Mouse (Mus musculus) heart, embryonic 14.5 days (tissue): ENCODE measurements around the gene Polrmt. TPM values are rescaled to one million over a fixed set of nuclear protein-coding genes. Genes with fewer than 3 reads are reported as not detected.
A peak's percentile ranks its signal among the peaks of the same experiment; 100 is the strongest.

Source experiments
- ATAC-seq: fragments of 200-750 bp; cut with Nextera tagmentation; 2 replicates; pipeline ENCODE4 v1.8.0; 2017; ENCODE audit warnings: low read depth, moderate TSS enrichment; ENCODE audit not compliant: insufficient number of reproducible peaks, insufficient read depth, low FRiP score
- H3K27ac ChIP-seq, 2 experiments: fragments of 200-500 bp in 1 of 2; fragments of 300-500 bp in 1 of 2; sonication (generic) in 1 of 2; replicated peaks in 1 of 2; 2 replicates each; pipeline ENCODE4 v1.5.1; 2012 to 2014; ENCODE audit warnings: low read depth in 2 of 2, low read length in 2 of 2, control low read depth in 1 of 2, mild to moderate bottlenecking in 1 of 2, mixed read lengths in 1 of 2; ENCODE audit not compliant: control insufficient read depth in 1 of 2, insufficient read depth in 1 of 2
- H3K27me3 ChIP-seq: fragments of 300-500 bp; sonication (generic); 2 replicates; pipeline ENCODE4 v1.6.1; 2014; ENCODE audit warnings: mild to moderate bottlenecking, low read length, control low read depth; ENCODE audit not compliant: control insufficient read depth, insufficient read depth
- H3K36me3 ChIP-seq: fragments of 300-500 bp; sonication (generic); 2 replicates; pipeline ENCODE4 v1.6.1; 2014; ENCODE audit warnings: mild to moderate bottlenecking, control low read depth, low read length, mixed read lengths; ENCODE audit not compliant: control insufficient read depth, insufficient read depth
- H3K4me1 ChIP-seq, 2 experiments: fragments of 200-500 bp in 1 of 2; fragments of 300-500 bp in 1 of 2; sonication (generic) in 1 of 2; 2 replicates each; pipeline ENCODE4 v1.6.1; 2012 to 2014; ENCODE audit warnings: low read length in 2 of 2, control low read depth in 1 of 2, mixed read lengths in 1 of 2; ENCODE audit not compliant: control insufficient read depth in 2 of 2, insufficient read depth in 2 of 2
- H3K4me2 ChIP-seq: fragments of 300-500 bp; sonication (generic); 2 replicates; pipeline ENCODE4 v1.6.1; 2014; ENCODE audit warnings: mild to moderate bottlenecking, low read length
- H3K4me3 ChIP-seq, 2 experiments: fragments of 200-500 bp in 1 of 2; fragments of 300-500 bp in 1 of 2; sonication (generic) in 1 of 2; 2 replicates each; pipeline ENCODE4 v1.5.1; 2012 to 2014; ENCODE audit warnings: low read length in 2 of 2, mild to moderate bottlenecking in 2 of 2, control low read depth in 1 of 2, low read depth in 1 of 2, moderate library complexity in 1 of 2; ENCODE audit not compliant: control insufficient read depth in 1 of 2, insufficient read depth in 1 of 2
- H3K9ac ChIP-seq: fragments of 300-500 bp; sonication (generic); 2 replicates; pipeline ENCODE4 v1.6.1; 2014; ENCODE audit warnings: mild to moderate bottlenecking, low read length
- H3K9me3 ChIP-seq: fragments of 300-500 bp; sonication (generic); 2 replicates; pipeline ENCODE4 v1.6.1; 2016; ENCODE audit warnings: low read length, control low read depth; ENCODE audit not compliant: control insufficient read depth
- WGBS: fragments of 180-500 bp; shearing (Covaris S2); extraction: QIAGEN DNeasy Blood & Tissue Kit; methylation state at CpG from one replicate; pipeline ENCODE4 v1.1.7; 2014; 5-methylcytosine and 5-hydroxymethylcytosine counted together
- polyA plus RNA-seq: library from polyadenylated mRNA; unstranded; fragments of >200 nt; fragmentation: Nextera tagmentation; extraction: Ambion mirVana; gene quantifications from 2 replicates; pipeline ENCODE4 v1.2.1, GENCODE M21; 2014

Gene Polrmt
- polyA plus RNA-seq, 1 experiment from 2014 or later, result 27.4 TPM

- Histone ChIP-seq H3K27ac (no peak overlapping the region), H3K4me3 (no peak overlapping the region), H3K9me3 (no peaks in the 10 kb centered on the region), H3K4me1 (peaks cover 3 to 9% of the 10 kb centered on the region in 2 experiments; a peak in 3 of 4 replicates), H3K4me2 (no peak overlapping the region), H3K9ac (no peak overlapping the region), H3K36me3 (peaks cover 12% of the 10 kb centered on the region), H3K27me3 (no peaks in the 10 kb centered on the region)
- whole genome bisulfite sequencing, result 72% methylated on average over 6 of the region's 6 CpGs
- ATAC-seq, result no peak
Measured at GRCm38 (mm10) chr10:79748496-79748895, 2.1 kb upstream of the Polrmt start.

DNA sequence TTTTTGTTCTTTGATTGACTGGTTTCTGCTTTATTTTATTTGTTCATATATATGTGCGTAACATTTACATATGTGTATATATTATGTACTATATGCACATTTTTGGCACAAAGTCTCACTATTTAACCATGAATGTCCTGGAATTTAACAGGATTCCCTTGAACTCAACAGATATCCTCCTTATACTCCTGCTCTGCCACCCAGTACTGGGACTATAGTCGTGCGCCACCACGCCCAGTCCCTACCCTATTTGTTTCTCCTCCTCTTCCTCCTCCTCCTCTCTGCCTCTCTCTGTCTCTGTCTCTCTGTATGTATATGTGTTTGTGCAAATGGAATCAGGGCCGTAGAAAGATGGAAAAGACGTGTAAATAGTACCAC is 382 bp upstream of the Polrmt start:
- peak overlapping the region; percentile 55; the same call in 1 of the 2 replicates for H3K9ac ChIP-seq
- peak; percentile 48; the same call in 1 of the 2 replicates for ATAC-seq

DNA sequence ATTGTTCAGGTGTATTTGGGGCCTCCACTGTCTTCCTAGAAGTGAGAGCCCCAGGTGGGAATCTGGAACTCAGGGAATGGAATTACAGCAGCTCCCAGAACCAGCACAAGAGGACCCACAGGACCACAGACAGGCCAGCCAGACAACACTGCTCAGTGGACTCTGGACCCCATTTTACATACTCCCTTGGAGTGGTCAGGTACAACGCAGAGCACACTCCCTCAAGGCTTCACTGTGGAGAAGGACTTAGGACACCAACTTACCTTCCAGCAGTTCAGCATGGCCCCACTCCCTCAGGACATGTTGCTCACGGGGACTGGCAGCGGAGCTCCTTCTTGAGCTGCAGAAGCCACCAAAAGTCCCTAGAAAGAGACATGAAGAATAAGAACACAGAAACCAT is 970 bp downstream of the Polrmt start:
- ATAC-seq, result no peak
- peaks cover 6% of the 10 kb centered on the region for H3K9me3 ChIP-seq
- H3K36me3 ChIP-seq, result peaks cover 42% of the 10 kb centered on the region
- H3K4me1 ChIP-seq, result peaks cover 3 to 9% of the 10 kb centered on the region in 2 experiments; a peak in 3 of 4 replicates
- H3K9ac ChIP-seq, result peak overlapping the region; percentile 77; the same call in 1 of the 2 replicates
- H3K4me3 ChIP-seq, result peak overlapping the region in 1 of 2 experiments; percentile 65; a peak in 1 of 4 replicates
- H3K27ac ChIP-seq, result no peak overlapping the region
- no peaks in the 10 kb centered on the region for H3K27me3 ChIP-seq
- peak overlapping the region; percentile 79 for H3K4me2 ChIP-seq
- WGBS, result 78% methylated on average over 3 of the region's 3 CpGs

More for the DNA sequence above, 382 bp upstream of the Polrmt start:
- Histone ChIP-seq H3K4me2 (peak overlapping the region; percentile 79), H3K4me3 (peak overlapping the region in 1 of 2 experiments; percentile 8; a peak in 1 of 4 replicates), H3K4me1 (peaks cover 3 to 9% of the 10 kb centered on the region in 2 experiments; a peak in 3 of 4 replicates), H3K9me3 (no peaks in the 10 kb centered on the region), H3K27ac (no peak overlapping the region), H3K27me3 (no peaks in the 10 kb centered on the region), H3K36me3 (peaks cover 29% of the 10 kb centered on the region)
- 20% methylated on average over 6 of the region's 6 CpGs for WGBS

GRCm38 (mm10) chr10:79743650-79744365 is 2.6 kb downstream of the Polrmt start:
- no peak overlapping the region for H3K27ac ChIP-seq
- peaks cover 58% of the 10 kb centered on the region for H3K36me3 ChIP-seq
- no peaks in the 10 kb centered on the region for H3K27me3 ChIP-seq
- no peak overlapping the region for H3K4me3 ChIP-seq
- no peak for ATAC-seq
- peaks cover 22% of the 10 kb centered on the region for H3K9me3 ChIP-seq
- no peak overlapping the region for H3K9ac ChIP-seq
- H3K4me2 ChIP-seq, result no peak overlapping the region
- 92% methylated on average over 15 of the region's 15 CpGs for WGBS
- peaks cover 3 to 9% of the 10 kb centered on the region in 2 experiments; a peak in 3 of 4 replicates for H3K4me1 ChIP-seq

DNA sequence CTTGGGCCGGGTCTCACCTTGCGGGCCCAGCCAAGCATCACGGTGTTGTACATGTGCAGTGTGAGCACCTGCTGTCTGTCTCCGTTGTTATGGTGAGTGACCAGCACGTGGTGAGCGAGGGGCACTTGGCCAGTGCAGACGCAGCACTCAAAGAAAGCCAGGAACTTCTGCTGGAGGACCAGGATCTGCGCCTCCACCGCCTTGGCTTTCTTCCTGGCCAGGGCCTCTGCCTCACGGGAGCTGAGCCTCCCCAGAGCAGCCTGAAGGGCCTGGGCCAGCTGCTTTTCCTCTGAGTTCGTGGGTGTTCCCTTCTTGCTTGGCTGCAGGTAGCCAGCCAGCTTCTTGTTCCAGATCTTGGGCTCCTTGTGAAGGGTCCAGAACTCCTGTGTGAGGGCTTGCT is 3.2 kb downstream of the Polrmt start:
- no peak for ATAC-seq
- H3K9me3 ChIP-seq, result peaks cover 29% of the 10 kb centered on the region
- WGBS, result 92% methylated on average over 11 of the region's 11 CpGs
- H3K27me3 ChIP-seq, result no peaks in the 10 kb centered on the region
- no peak overlapping the region for H3K4me3 ChIP-seq
- H3K27ac ChIP-seq, result no peak overlapping the region
- H3K9ac ChIP-seq, result no peak overlapping the region
- H3K4me2 ChIP-seq, result no peak overlapping the region
- peaks cover 65% of the 10 kb centered on the region for H3K36me3 ChIP-seq
- peaks cover 3 to 9% of the 10 kb centered on the region in 2 experiments; a peak in 3 of 4 replicates for H3K4me1 ChIP-seq

DNA sequence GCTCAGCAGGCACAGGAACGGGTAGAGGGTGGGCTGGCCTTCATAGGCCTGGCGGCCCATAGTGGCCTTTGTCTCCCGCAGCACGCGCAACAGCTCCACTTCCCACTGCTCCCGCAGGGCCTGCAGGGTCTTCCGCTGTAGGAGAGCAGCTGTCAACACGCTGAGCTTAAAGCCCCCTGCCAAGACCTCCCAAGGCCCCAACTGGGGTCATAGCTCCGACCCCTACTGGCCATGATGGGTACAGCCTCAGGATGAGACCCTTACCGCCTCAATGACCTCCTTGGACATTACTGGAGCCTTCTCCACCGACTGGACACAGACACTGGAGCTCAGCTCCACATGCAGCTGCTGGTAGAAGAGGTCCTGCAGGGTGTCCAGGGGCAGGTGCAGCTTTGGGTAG is 5.5 kb downstream of the Polrmt start:
- Histone ChIP-seq H3K4me2 (no peak overlapping the region), H3K27ac (no peak overlapping the region), H3K27me3 (0 out of 2 replicates have a peak, but pooled peaks cover 3% of the 10 kb centered on the region), H3K36me3 (peaks cover 88% of the 10 kb centered on the region), H3K9ac (no peak overlapping the region), H3K4me1 (peaks cover 3 to 5% of the 10 kb centered on the region in 2 experiments; a peak in 3 of 4 replicates), H3K9me3 (peaks cover 46% of the 10 kb centered on the region), H3K4me3 (no peak overlapping the region)
- ATAC-seq, result no peak
- 84% methylated on average over 11 of the region's 11 CpGs for WGBS

GRCm38 (mm10) chr10:79739234-79739633 is 7.1 kb downstream of the Polrmt start:
- Histone ChIP-seq H3K4me2 (no peak overlapping the region), H3K27ac (no peak overlapping the region), H3K36me3 (peaks cover 94% of the 10 kb centered on the region), H3K4me3 (no peak overlapping the region), H3K9me3 (peaks cover 53% of the 10 kb centered on the region), H3K27me3 (peaks cover 8% of the 10 kb centered on the region; the same call in 1 of the 2 replicates), H3K9ac (no peak overlapping the region), H3K4me1 (no peaks in the 10 kb centered on the region)
- ATAC-seq, result no peak
- 96% methylated on average over 28 of the region's 28 CpGs for WGBS
